Mouse (Mus musculus) heart, postnatal 4 days (tissue): ENCODE measurements around the gene Slc25a16. TPM values are rescaled to one million over a fixed set of nuclear protein-coding genes. Genes with fewer than 3 reads are reported as not detected.

Source experiments
- total RNA-seq, 2 experiments: library from RNA; stranded (reverse); gene quantifications; 2 replicates each; pipeline ENCODE4 v1.2.3; 2021

Slc25a16 gene
- total RNA-seq, 2 experiments from 2014 or later: 24.6 to 26.9 TPM

Other genes with a start within 250 kb of the Slc25a16 start
- 1 to 10 TPM in 1 of 2 experiments, under 1 TPM in 1; 0.83 to 1.5 TPM for gene Stox1, start 194.5 kb upstream of the Slc25a16 start, total RNA-seq
- gene Ccar1, start 128.3 kb upstream of the Slc25a16 start, total RNA-seq: 10 to 100 TPM; 53.7 to 66.1 TPM
- gene Tet1, start 11.6 kb upstream of the Slc25a16 start, total RNA-seq: 10 to 100 TPM; 27.9 to 29.6 TPM
- gene Dna2, start 26.4 kb downstream of the Slc25a16 start, total RNA-seq: 10 to 100 TPM; 12.0 to 13.5 TPM
- 10 to 100 TPM; 13.7 to 15.6 TPM for gene Rufy2, start 59.6 kb downstream of the Slc25a16 start, total RNA-seq
- 10 to 100 TPM; 40.2 to 45.2 TPM for gene Hnrnph3, start 103.6 kb downstream of the Slc25a16 start, total RNA-seq
- 1 to 10 TPM; 2.4 to 2.7 TPM for gene Pbld2, start 103.7 kb downstream of the Slc25a16 start, total RNA-seq
- gene Pbld1, start 139.5 kb downstream of the Slc25a16 start, total RNA-seq: under 1 TPM; 0.59 to 0.93 TPM
- not detected for gene Atoh7, start 179.0 kb downstream of the Slc25a16 start, total RNA-seq